Mouse (Mus musculus): ENCODE results near the gene Ptafr. TPM values are rescaled to one million over a fixed set of nuclear protein-coding genes. Genes with fewer than 3 reads are reported as not detected.

Gene Ptafr
- polyA plus RNA-seq (2016; fragmentation: Nextera tagmentation; extraction: Ambion mirVana), result 0.23 and 0.27 TPM in 2 replicates

- Histone ChIP-seq H3K27me3 (replicated peaks) (no peaks in the 10 kb centered on the region), H3K9ac (no peak within 1 kb of the TSS), H3K9me3 (replicated peaks) (no peaks in the 10 kb centered on the region), H3K4me2 (0 out of 2 replicates have a peak within 1 kb of the TSS, but pooled peaks have one; percentile 8), H3K36me3 (no peaks in the 10 kb centered on the region), H3K4me1 (replicated peaks) (peaks cover 7% of the 10 kb centered on the region; the same call in 1 of the 2 replicates), H3K4me3 (no peak within 1 kb of the TSS), H3K27ac (ENCODE audit: poor library complexity, severe bottlenecking) (no peak within 1 kb of the TSS)
- peak; percentile 36; the same call in 1 of the 2 replicates for ATAC-seq (ENCODE audit: insufficient number of reproducible peaks, low FRiP score)
- 15% methylated on average over 4 of the region's 4 CpGs for WGBS
These were observed at the start of gene Ptafr for GRCm38 (mm10) chr4:132563965-132564364. Ptafr (plus strand) TSS chr4:132564067.

DNA sequence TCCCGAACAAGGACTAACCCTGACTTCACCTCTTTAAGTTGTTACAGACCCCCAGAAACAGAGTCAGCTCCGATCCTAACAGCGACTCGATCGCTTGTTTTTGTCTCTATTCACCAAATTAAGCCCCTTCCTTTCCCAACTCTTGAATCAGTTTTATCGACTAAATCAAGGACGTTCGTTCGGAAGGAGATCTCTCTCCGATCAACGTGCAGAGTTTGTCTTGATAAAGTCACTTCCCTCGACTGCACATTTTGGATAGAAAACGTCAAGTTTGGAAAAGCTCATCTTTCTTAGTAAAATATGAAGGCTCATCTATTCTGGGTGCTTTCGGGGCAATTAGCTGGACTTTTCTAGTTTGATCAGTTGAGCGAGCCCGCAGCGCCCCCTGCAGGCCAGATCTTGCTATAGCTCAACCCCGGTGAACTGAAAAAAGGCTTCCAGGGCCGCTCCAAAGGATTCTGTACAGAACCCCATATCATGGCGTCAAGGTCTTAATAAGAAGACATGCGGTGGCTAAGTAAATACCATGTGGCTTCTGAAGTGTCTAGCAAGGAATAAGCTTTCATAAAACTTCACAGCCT lies 49.2 kb upstream of the Ptafr start:
- no peaks in the 10 kb centered on the region for H3K27me3 ChIP-seq (replicated peaks)
- H3K36me3 ChIP-seq, result no peaks in the 10 kb centered on the region
- H3K27ac ChIP-seq (ENCODE audit: poor library complexity, severe bottlenecking), result peak overlapping the region; percentile 93
- peak overlapping the region; percentile 80 for H3K9ac ChIP-seq
- H3K4me2 ChIP-seq, result peak overlapping the region; percentile 99
- H3K9me3 ChIP-seq (replicated peaks), result no peaks in the 10 kb centered on the region
- 2% methylated on average over 21 of the region's 21 CpGs for WGBS
- H3K4me1 ChIP-seq (replicated peaks), result peaks cover 11% of the 10 kb centered on the region
- peak overlapping the region; percentile 56 for H3K4me3 ChIP-seq
- ATAC-seq (ENCODE audit: insufficient number of reproducible peaks, low FRiP score), result no peak

GRCm38 (mm10) chr4:132515369-132516155 lies 48.3 kb upstream of the Ptafr start:
- Histone ChIP-seq H3K36me3 (no peaks in the 10 kb centered on the region), H3K27me3 (replicated peaks) (no peaks in the 10 kb centered on the region), H3K9ac (peak overlapping the region; percentile 80), H3K27ac (ENCODE audit: poor library complexity, severe bottlenecking) (peak overlapping the region; percentile 93), H3K9me3 (replicated peaks) (no peaks in the 10 kb centered on the region), H3K4me1 (replicated peaks) (peaks cover 11% of the 10 kb centered on the region), H3K4me3 (peak overlapping the region; percentile 56), H3K4me2 (peak overlapping the region; percentile 99)
- 20% methylated on average over 22 of the region's 22 CpGs for WGBS
- peak; percentile 97 for ATAC-seq (ENCODE audit: insufficient number of reproducible peaks, low FRiP score)

- Histone ChIP-seq H3K4me2 (no peak overlapping the region), H3K4me1 (replicated peaks) (peaks cover 11% of the 10 kb centered on the region), H3K4me3 (no peak overlapping the region), H3K27me3 (replicated peaks) (no peaks in the 10 kb centered on the region), H3K9me3 (replicated peaks) (no peaks in the 10 kb centered on the region), H3K36me3 (no peaks in the 10 kb centered on the region), H3K27ac (ENCODE audit: poor library complexity, severe bottlenecking) (no peak overlapping the region), H3K9ac (no peak overlapping the region)
- ATAC-seq (ENCODE audit: insufficient number of reproducible peaks, low FRiP score), result no peak
- WGBS, result 79% methylated on average over 8 of the region's 8 CpGs
These were observed 45.8 kb upstream of the Ptafr start for GRCm38 (mm10) chr4:132518066-132518465.

GRCm38 (mm10) chr4:132519188-132519587 lies 44.7 kb upstream of the Ptafr start:
- Histone ChIP-seq H3K4me3 (no peak overlapping the region), H3K36me3 (no peaks in the 10 kb centered on the region), H3K4me1 (replicated peaks) (peaks cover 5% of the 10 kb centered on the region; the same call in 1 of the 2 replicates), H3K27me3 (replicated peaks) (no peaks in the 10 kb centered on the region), H3K27ac (ENCODE audit: poor library complexity, severe bottlenecking) (no peak overlapping the region), H3K4me2 (no peak overlapping the region), H3K9ac (no peak overlapping the region), H3K9me3 (replicated peaks) (no peaks in the 10 kb centered on the region)
- WGBS, result 80% methylated on average over 3 of the region's 3 CpGs
- ATAC-seq (ENCODE audit: insufficient number of reproducible peaks, low FRiP score), result no peak

- no peaks in the 10 kb centered on the region for H3K27me3 ChIP-seq (replicated peaks)
- H3K36me3 ChIP-seq, result no peaks in the 10 kb centered on the region
- 24% methylated on average over 11 of the region's 11 CpGs for WGBS
- H3K9ac ChIP-seq, result 0 out of 2 replicates have a peak overlapping the region, but pooled peaks have one; percentile 21
- H3K4me3 ChIP-seq, result no peak overlapping the region
- H3K27ac ChIP-seq (ENCODE audit: poor library complexity, severe bottlenecking), result no peak overlapping the region
- peaks cover 13% of the 10 kb centered on the region for H3K4me1 ChIP-seq (replicated peaks)
- ATAC-seq (ENCODE audit: insufficient number of reproducible peaks, low FRiP score), result no peak
- 0 out of 2 replicates have a peak overlapping the region, but pooled peaks have one; percentile 6 for H3K4me2 ChIP-seq
- no peaks in the 10 kb centered on the region for H3K9me3 ChIP-seq (replicated peaks)
These were observed 39.5 kb upstream of the Ptafr start for GRCm38 (mm10) chr4:132524321-132524741.

DNA sequence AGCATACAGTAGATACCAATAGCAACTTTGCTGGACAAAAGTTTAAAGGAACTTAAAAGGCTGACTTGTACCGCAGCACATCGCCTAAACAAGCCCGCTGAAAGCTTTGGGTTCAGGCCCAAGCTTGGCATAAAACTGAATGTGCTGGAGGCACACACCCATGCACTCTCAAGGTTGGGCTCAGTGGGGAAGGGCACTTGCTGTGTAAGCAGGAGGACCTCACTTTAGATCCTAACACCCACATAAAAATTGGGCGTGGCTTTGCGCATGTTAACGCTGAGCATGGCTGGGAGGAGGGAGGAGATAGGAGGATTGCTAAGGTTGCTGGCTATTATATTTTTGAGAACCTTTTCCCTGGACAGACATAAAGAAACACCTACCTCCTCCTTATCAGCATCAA lies 39.1 kb upstream of the Ptafr start:
- Histone ChIP-seq H3K36me3 (peaks cover 1% of the 10 kb centered on the region), H3K27ac (ENCODE audit: poor library complexity, severe bottlenecking) (no peak overlapping the region), H3K4me1 (replicated peaks) (peaks cover 13% of the 10 kb centered on the region), H3K4me2 (no peak overlapping the region), H3K9me3 (replicated peaks) (no peaks in the 10 kb centered on the region), H3K9ac (0 out of 2 replicates have a peak overlapping the region, but pooled peaks have one; percentile 21), H3K4me3 (no peak overlapping the region), H3K27me3 (replicated peaks) (no peaks in the 10 kb centered on the region)
- WGBS, result 47% methylated on average over 6 of the region's 6 CpGs
- ATAC-seq (ENCODE audit: insufficient number of reproducible peaks, low FRiP score), result no peak

GRCm38 (mm10) chr4:132526678-132527077 lies 37.2 kb upstream of the Ptafr start:
- Histone ChIP-seq H3K27me3 (replicated peaks) (no peaks in the 10 kb centered on the region), H3K36me3 (peaks cover 18% of the 10 kb centered on the region), H3K4me2 (no peak overlapping the region), H3K27ac (ENCODE audit: poor library complexity, severe bottlenecking) (no peak overlapping the region), H3K9me3 (replicated peaks) (no peaks in the 10 kb centered on the region), H3K9ac (no peak overlapping the region), H3K4me3 (no peak overlapping the region), H3K4me1 (replicated peaks) (peaks cover 16% of the 10 kb centered on the region)
- WGBS, result 55% methylated on average over 2 of the region's 2 CpGs
- no peak for ATAC-seq (ENCODE audit: insufficient number of reproducible peaks, low FRiP score)

DNA sequence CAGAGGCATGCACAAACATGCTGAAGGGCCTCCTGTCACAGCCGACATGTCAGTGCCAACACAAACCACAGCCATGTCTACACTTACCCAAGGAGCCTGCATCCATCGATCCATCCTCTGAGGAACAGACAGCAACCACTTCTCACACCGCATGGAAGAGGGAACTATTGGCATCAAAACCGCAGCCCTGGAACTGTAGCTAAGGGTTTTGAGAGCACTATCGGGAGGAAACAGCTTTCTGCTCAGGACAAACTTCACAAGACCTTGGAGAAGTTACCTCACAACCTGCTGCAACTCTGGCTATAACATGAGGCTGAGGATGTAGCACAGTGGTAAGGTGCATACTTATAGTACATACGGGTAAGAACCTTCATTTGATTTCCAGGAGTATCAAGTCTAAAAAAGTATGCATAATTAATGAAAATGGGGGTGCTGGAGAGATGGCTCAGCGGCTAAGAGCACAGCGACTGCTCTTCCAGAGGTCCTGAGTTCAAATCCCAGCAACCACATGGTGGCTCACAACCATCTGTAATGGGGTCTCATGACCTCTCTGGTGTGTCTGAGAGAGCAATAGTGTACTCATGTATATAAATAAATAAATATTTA lies 35.8 kb upstream of the Ptafr start:
- WGBS, result 88% methylated on average over 8 of the region's 8 CpGs
- no peak overlapping the region for H3K4me2 ChIP-seq

GRCm38 (mm10) chr4:132529344-132529743 lies 34.5 kb upstream of the Ptafr start:
- Histone ChIP-seq H3K9ac (no peak overlapping the region), H3K4me1 (replicated peaks) (peaks cover 25% of the 10 kb centered on the region), H3K27ac (ENCODE audit: poor library complexity, severe bottlenecking) (no peak overlapping the region), H3K4me2 (no peak overlapping the region), H3K36me3 (peaks cover 20% of the 10 kb centered on the region), H3K9me3 (replicated peaks) (no peaks in the 10 kb centered on the region), H3K4me3 (no peak overlapping the region), H3K27me3 (replicated peaks) (no peaks in the 10 kb centered on the region)
- WGBS, result 60% methylated on average over 4 of the region's 4 CpGs
- ATAC-seq (ENCODE audit: insufficient number of reproducible peaks, low FRiP score), result no peak

More for the DNA sequence above, 35.8 kb upstream of the Ptafr start:
- no peak overlapping the region for H3K4me3 ChIP-seq
- H3K27ac ChIP-seq (ENCODE audit: poor library complexity, severe bottlenecking), result no peak overlapping the region
- no peak for ATAC-seq (ENCODE audit: insufficient number of reproducible peaks, low FRiP score)
- H3K27me3 ChIP-seq (replicated peaks), result no peaks in the 10 kb centered on the region
- H3K9me3 ChIP-seq (replicated peaks), result no peaks in the 10 kb centered on the region
- H3K9ac ChIP-seq, result no peak overlapping the region
- peaks cover 24% of the 10 kb centered on the region for H3K4me1 ChIP-seq (replicated peaks)
- H3K36me3 ChIP-seq, result peaks cover 20% of the 10 kb centered on the region
